Mouse (Mus musculus): ENCODE results near the gene Rasgef1c. TPM values are rescaled to one million over a fixed set of nuclear protein-coding genes. Genes with fewer than 3 reads are reported as not detected.

Gene Rasgef1c
- polyA plus RNA-seq, 1 experiment from 2014 or later: 0.29 TPM

DNA sequence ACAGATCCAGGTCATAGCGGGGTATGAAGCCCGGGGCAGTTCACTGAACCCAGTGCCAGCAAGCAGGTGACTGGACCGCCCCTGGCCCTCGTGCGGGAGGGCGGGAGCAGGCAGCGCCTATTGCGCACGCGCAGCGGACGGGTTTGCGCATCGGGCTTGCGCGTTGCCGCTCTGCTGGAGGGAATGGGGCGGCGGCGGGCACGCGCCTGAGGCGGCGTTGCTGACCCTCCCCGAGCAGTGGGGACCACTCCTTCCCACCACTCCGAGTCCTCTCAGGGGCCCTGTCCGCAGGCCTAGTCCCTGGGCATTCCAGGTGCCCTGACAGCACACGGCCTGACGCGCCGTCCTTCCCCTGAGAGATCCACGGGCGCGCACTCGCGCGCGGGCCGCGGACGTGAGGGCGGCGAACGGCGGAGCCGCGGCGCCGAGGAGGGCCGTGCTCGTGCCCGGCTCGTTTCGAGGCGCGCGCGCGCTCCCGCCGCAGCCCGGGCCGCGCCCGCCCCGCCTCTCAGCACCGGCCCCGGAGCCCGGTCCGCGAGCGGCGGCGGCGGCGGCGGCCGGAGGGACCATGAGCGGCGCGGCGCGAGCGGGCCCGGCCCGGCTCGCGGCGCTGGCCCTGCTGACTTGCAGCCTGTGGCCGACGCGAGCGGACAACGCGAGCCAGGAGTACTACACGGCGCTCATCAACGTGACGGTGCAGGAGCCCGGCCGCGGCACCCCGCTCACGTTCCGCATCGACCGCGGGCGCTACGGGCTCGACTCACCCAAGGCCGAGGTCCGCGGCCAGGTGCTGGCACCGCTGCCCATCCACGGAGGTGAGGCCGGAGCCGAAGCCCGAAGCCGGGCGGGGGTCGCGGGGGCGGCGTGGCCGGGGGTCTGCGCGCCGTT lies 123.4 kb downstream of the Rasgef1c start, which contains the start of gene Rnf130:
TSS of gene Rnf130 (plus strand) at position 514 of the 888 bp plus-strand sequence.
- ATAC-seq (replicated peaks; ENCODE audit: insufficient number of reproducible peaks, low FRiP score, low TSS enrichment, low read depth) (peak; percentile 90), DNase-seq (ENCODE audit: low spot score) (peak; percentile 93)
- H3K9ac ChIP-seq (replicated peaks; ENCODE audit: low read length): peak within 1 kb of the TSS; percentile 98
- H3K27ac ChIP-seq (replicated peaks; ENCODE audit: low read depth, low read length): peak within 1 kb of the TSS; percentile 75
- peak within 1 kb of the TSS; percentile 66 for H3K4me2 ChIP-seq (ENCODE audit: low read depth, low read length)
- peaks cover 3% of the 10 kb centered on the region; the same call in 1 of the 2 replicates for H3K4me1 ChIP-seq (ENCODE audit: control insufficient read depth, insufficient read depth, low read length)
- H3K27me3 ChIP-seq (ENCODE audit: control insufficient read depth, insufficient read depth, low read length): no peaks in the 10 kb centered on the region
- no peaks in the 10 kb centered on the region for H3K9me3 ChIP-seq (replicated peaks; ENCODE audit: control insufficient read depth, low read length)
- no peaks in the 10 kb centered on the region for H3K36me3 ChIP-seq (replicated peaks; ENCODE audit: control insufficient read depth, insufficient read depth, low read depth, low read length)
- peak within 1 kb of the TSS; percentile 96 for H3K4me3 ChIP-seq (ENCODE audit: low read depth, low read length)
- under 1% methylated on average over 101 of the region's 129 CpGs for WGBS

DNA sequence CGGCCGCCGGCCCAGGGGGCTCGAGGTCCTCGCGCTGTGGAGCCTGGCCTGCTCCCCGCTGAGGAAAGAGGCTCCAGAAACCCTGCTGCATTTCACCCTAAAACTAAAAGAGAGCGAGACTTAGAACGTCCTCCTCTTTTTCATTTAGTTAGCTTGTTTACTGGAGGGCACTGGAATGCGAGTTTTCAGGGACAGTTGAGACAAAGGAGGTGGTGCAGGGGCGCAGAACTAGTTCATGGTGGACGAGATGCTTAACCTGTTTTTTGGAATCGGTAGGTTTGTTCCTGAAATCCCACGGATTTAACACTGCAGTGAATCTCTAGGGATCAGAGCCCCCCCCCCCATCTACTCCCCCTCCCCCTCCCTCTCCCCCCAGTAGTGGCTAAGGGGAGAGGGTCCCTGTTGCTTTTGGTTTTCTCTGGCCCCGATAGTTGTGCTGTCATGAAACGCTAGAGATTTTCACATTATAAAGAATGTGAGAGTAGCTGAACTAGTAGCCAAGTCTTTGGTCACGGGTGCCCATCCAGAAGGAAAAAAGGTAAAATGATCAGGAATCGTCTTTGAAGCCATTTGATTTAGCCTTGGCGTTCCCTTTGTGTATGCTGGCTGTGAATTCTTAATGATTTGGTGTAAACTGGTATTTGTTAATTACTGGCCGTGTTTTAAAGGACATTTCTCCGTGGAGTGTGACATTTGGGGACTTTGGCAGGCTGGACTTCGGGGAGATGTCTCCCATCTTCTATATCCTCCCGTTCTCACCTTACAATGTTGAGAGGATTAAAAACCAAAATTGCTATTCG lies 124.3 kb downstream of the Rasgef1c start:
- Histone ChIP-seq H3K9ac (replicated peaks; ENCODE audit: low read length) (peak overlapping the region; percentile 98), H3K4me1 (ENCODE audit: control insufficient read depth, insufficient read depth, low read length) (peaks cover 3% of the 10 kb centered on the region; the same call in 1 of the 2 replicates), H3K27me3 (ENCODE audit: control insufficient read depth, insufficient read depth, low read length) (no peaks in the 10 kb centered on the region), H3K4me2 (ENCODE audit: low read depth, low read length) (peak overlapping the region; percentile 66), H3K9me3 (replicated peaks; ENCODE audit: control insufficient read depth, low read length) (no peaks in the 10 kb centered on the region), H3K4me3 (ENCODE audit: low read depth, low read length) (peak overlapping the region; percentile 96), H3K36me3 (replicated peaks; ENCODE audit: control insufficient read depth, insufficient read depth, low read depth, low read length) (no peaks in the 10 kb centered on the region), H3K27ac (replicated peaks; ENCODE audit: low read depth, low read length) (peak overlapping the region; percentile 75; the same call in 1 of the 2 replicates)
- ATAC-seq (replicated peaks; ENCODE audit: insufficient number of reproducible peaks, low FRiP score, low TSS enrichment, low read depth) (no peak), DNase-seq (ENCODE audit: low spot score) (peak; percentile 45)
- 6% methylated on average over 24 of the region's 24 CpGs for WGBS

DNA sequence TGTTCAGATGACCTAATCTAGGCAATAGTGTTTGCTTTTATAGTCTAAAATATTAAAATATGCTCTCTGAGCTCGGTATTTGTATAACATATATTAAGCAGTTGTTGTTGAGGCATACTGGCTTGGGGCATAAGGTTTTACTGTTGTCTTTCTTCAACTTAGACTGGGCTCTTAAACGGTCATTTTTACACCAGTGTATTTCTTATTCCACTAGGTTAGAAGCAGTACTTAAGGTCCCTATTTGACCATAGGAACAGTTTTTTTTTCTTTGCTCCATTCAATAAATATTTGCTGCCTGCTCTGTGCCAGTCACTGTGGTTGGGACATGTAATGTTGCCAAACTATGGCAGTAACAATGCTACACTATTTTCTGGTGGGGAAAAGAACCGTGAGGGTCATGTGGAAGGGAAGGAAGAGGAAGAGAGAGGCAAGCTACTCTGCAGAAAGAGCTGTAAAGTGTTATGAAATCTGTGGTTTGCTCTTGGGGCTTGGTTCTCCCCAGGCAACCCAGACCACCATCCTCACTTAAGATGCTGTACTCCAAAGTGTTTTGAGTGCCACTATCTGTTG lies 125.0 kb downstream of the Rasgef1c start:
- H3K4me1 ChIP-seq (ENCODE audit: control insufficient read depth, insufficient read depth, low read length): peaks cover 3% of the 10 kb centered on the region; the same call in 1 of the 2 replicates
- H3K9ac ChIP-seq (replicated peaks; ENCODE audit: low read length): peak overlapping the region; percentile 98
- H3K4me2 ChIP-seq (ENCODE audit: low read depth, low read length): peak overlapping the region; percentile 66
- no peaks in the 10 kb centered on the region for H3K9me3 ChIP-seq (replicated peaks; ENCODE audit: control insufficient read depth, low read length)
- no peaks in the 10 kb centered on the region for H3K27me3 ChIP-seq (ENCODE audit: control insufficient read depth, insufficient read depth, low read length)
- ATAC-seq (replicated peaks; ENCODE audit: insufficient number of reproducible peaks, low FRiP score, low TSS enrichment, low read depth): no peak
- H3K4me3 ChIP-seq (ENCODE audit: low read depth, low read length): peak overlapping the region; percentile 96
- no peaks in the 10 kb centered on the region for H3K36me3 ChIP-seq (replicated peaks; ENCODE audit: control insufficient read depth, insufficient read depth, low read depth, low read length)
- no peak overlapping the region for H3K27ac ChIP-seq (replicated peaks; ENCODE audit: low read depth, low read length)
- no peak for DNase-seq (ENCODE audit: low spot score)
- 41% methylated on average over 3 of the region's 3 CpGs for WGBS

DNA sequence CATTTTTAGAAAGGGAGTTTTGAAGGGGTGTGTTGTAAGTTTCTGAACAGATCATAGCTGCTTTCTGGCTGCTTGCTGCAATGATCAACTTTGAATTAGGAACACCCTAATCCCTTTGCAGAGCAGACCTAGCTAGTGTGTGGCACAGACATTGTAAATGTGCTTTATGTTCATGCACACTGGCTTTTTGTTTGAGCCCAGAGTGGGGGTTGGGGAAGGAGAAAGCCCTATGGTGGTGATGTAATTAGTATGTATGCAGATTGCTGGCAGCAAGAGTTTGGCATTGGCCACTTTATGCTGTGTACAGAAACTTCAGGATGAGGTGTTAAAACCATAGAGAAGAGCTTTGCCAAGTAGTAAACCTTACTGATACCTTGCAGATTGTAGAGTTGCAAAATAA lies 126.8 kb downstream of the Rasgef1c start:
- DNase-seq (ENCODE audit: low spot score): peak; percentile 43
- Histone ChIP-seq H3K36me3 (replicated peaks; ENCODE audit: control insufficient read depth, insufficient read depth, low read depth, low read length) (no peaks in the 10 kb centered on the region), H3K4me1 (ENCODE audit: control insufficient read depth, insufficient read depth, low read length) (peaks cover 3% of the 10 kb centered on the region; the same call in 1 of the 2 replicates), H3K27ac (replicated peaks; ENCODE audit: low read depth, low read length) (no peak overlapping the region), H3K27me3 (ENCODE audit: control insufficient read depth, insufficient read depth, low read length) (no peaks in the 10 kb centered on the region), H3K9ac (replicated peaks; ENCODE audit: low read length) (no peak overlapping the region), H3K4me2 (ENCODE audit: low read depth, low read length) (no peak overlapping the region), H3K9me3 (replicated peaks; ENCODE audit: control insufficient read depth, low read length) (no peaks in the 10 kb centered on the region), H3K4me3 (ENCODE audit: low read depth, low read length) (no peak overlapping the region)
- no peak for ATAC-seq (replicated peaks; ENCODE audit: insufficient number of reproducible peaks, low FRiP score, low TSS enrichment, low read depth)

Small RNA genes within 50 kb of the gene (microRNA-seq; reads per million reads assigned to microRNA genes)
- gene Gm23492 (ENCODE audit: borderline number of aligned reads): not detected

Other genes starting within 250 kb of the Rasgef1c start
- not detected in 2 replicates for gene Scgb3a1, start 238.2 kb upstream of the Rasgef1c start, polyA plus RNA-seq (2014; fragmentation: Nextera tagmentation; extraction: Ambion mirVana)
- 49.9 and 56.5 TPM in 2 replicates for gene Cnot6, start 189.1 kb upstream of the Rasgef1c start, polyA plus RNA-seq (2014; fragmentation: Nextera tagmentation; extraction: Ambion mirVana)
- gene Gfpt2, start 107.7 kb upstream of the Rasgef1c start, polyA plus RNA-seq (2014; fragmentation: Nextera tagmentation; extraction: Ambion mirVana): 26.1 and 28.1 TPM in 2 replicates
- 43.1 and 43.7 TPM in 2 replicates for gene Mapk9, start 55.1 kb upstream of the Rasgef1c start, polyA plus RNA-seq (2014; fragmentation: Nextera tagmentation; extraction: Ambion mirVana)
- 86.0 and 98.2 TPM in 2 replicates for gene Rnf130, start 123.5 kb downstream of the Rasgef1c start, polyA plus RNA-seq (2014; fragmentation: Nextera tagmentation; extraction: Ambion mirVana)
- gene Tbc1d9b, start 229.6 kb downstream of the Rasgef1c start, polyA plus RNA-seq (2014; fragmentation: Nextera tagmentation; extraction: Ambion mirVana): 24.8 and 26.0 TPM in 2 replicates